Mouse (Mus musculus) spleen, adult 2 months (tissue): ENCODE results near the gene Neurl4.

Experiments used
- CTCF ChIP-seq: fragments of 200-500 bp; IDR thresholded peaks from 2 replicates; pipeline ENCODE4 v1.5.1; 2011; ENCODE audit warnings: mild to moderate bottlenecking, inconsistent platforms; ENCODE audit not compliant: insufficient read depth, insufficient read length, insufficient replicate concordance; ENCODE audit errors: extremely low read depth
- POLR2A ChIP-seq: fragments of 200-500 bp; IDR thresholded peaks from 2 replicates; pipeline ENCODE4 v1.6.1; 2011; ENCODE audit warnings: low read depth, low read length, inconsistent platforms

GRCm38 (mm10) chr11:69900471-69901405 is at the start of gene Neurl4, which contains the start of gene 2810408A11Rik:
- TF ChIP-seq CTCF (no peak), POLR2A (peak; percentile 44)
